Mouse (Mus musculus): ENCODE measurements around the gene Mrps6. TPM values are rescaled to one million over a fixed set of nuclear protein-coding genes. Genes with fewer than 3 reads are reported as not detected.

Gene Mrps6
- 134 and 135 TPM in 2 replicates for polyA plus RNA-seq (2016; fragmentation: Nextera tagmentation; extraction: Ambion mirVana)

GRCm38 (mm10) chr16:92057852-92058643 lies at the start of gene Mrps6, which contains the start of the genes Gm49711 and Slc5a3:
TSS of gene Mrps6 (plus strand) at chr16:92058270.
TSS of gene Gm49711 (plus strand) at chr16:92058316.
TSS of gene Slc5a3 (plus strand) at chr16:92058322.
- Histone ChIP-seq H3K4me1 (peaks cover 39% of the 10 kb centered on the region), H3K27me3 (ENCODE audit: poor library complexity, severe bottlenecking) (no peaks in the 10 kb centered on the region), H3K27ac (peak within 1 kb of the TSS; percentile 97), H3K4me3 (peak within 1 kb of the TSS; percentile 97), H3K9me3 (peaks cover 13% of the 10 kb centered on the region), H3K36me3 (replicated peaks) (peaks cover 35% of the 10 kb centered on the region)
- under 1% methylated on average over 96 of the region's 99 CpGs for WGBS
- peak; percentile 93 for DNase-seq (ENCODE audit: extremely low spot score, low spot score)

GRCm38 (mm10) chr16:92009586-92009985 lies 48.5 kb upstream of the Mrps6 start:
- Histone ChIP-seq H3K4me3 (no peak overlapping the region), H3K27ac (no peak overlapping the region), H3K27me3 (ENCODE audit: poor library complexity, severe bottlenecking) (no peaks in the 10 kb centered on the region), H3K36me3 (replicated peaks) (no peaks in the 10 kb centered on the region), H3K4me1 (no peaks in the 10 kb centered on the region), H3K9me3 (peaks cover 6% of the 10 kb centered on the region; the same call in 1 of the 2 replicates)
- no peak for DNase-seq (ENCODE audit: extremely low spot score, low spot score)
- 90% methylated on average over 2 of the region's 2 CpGs for WGBS

- Histone ChIP-seq H3K27me3 (ENCODE audit: poor library complexity, severe bottlenecking) (no peaks in the 10 kb centered on the region), H3K4me3 (no peak overlapping the region), H3K36me3 (replicated peaks) (no peaks in the 10 kb centered on the region), H3K27ac (no peak overlapping the region), H3K4me1 (peaks cover 19% of the 10 kb centered on the region), H3K9me3 (no peaks in the 10 kb centered on the region)
- no peak for DNase-seq (ENCODE audit: extremely low spot score, low spot score)
- WGBS = 87% methylated on average over 8 of the region's 8 CpGs
These were observed 41.3 kb upstream of the Mrps6 start for GRCm38 (mm10) chr16:92016792-92017191.

DNA sequence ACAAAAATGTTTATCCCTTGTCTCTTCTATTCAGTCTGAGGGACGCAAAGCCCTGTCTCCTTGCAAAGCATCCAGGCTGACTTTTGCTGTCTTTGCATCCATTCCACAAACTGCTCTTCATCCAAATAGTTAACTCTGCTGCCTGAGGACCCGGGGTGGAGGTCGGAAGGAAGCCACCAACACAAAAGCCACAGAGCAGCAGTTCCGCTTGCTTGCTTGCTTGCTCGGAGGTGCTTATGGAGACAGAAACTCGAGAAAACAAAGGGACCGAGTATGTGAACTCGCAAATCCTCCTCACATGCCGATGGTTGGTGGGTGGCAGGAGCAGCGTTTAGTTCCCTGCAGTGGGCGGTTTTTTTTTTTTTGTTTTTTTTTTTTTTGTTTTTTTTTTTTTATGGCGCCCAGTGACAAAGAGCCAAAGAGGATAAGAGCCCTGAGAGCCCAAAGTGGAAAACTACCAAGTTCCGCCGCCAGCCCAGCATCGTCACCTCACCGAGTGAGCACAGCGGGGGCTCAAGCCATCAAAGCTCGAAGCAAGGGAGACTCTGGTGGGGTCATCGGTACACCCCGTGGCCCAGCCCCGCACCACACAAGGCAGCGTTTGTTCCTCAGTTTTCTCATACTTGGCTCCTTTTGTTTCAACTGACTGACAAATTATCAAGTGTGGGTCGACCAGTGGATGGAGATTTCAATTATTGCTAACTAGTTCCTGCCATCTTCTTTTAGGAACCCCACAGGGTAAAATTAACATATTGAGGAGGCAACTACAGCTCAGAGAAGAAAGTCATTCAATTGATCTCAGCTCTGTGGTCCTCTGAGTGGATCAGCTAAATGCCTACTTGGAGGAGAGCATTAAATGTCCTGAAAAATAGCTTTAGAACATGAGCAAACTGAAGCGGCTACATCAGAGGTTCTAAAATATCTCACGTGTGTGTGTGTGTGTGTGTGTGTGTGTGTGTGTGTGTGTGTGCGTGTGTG lies 38.6 kb upstream of the Mrps6 start:
- Histone ChIP-seq H3K27ac (peak overlapping the region; percentile 86), H3K4me1 (peaks cover 26% of the 10 kb centered on the region), H3K4me3 (peak overlapping the region; percentile 45), H3K9me3 (no peaks in the 10 kb centered on the region), H3K27me3 (ENCODE audit: poor library complexity, severe bottlenecking) (no peaks in the 10 kb centered on the region), H3K36me3 (replicated peaks) (no peaks in the 10 kb centered on the region)
- WGBS = 8% methylated on average over 26 of the region's 26 CpGs
- DNase-seq (ENCODE audit: extremely low spot score, low spot score) = peak; percentile 50

- H3K9me3 ChIP-seq = no peaks in the 10 kb centered on the region
- H3K27ac ChIP-seq = peak overlapping the region; percentile 51; the same call in 1 of the 2 replicates
- no peaks in the 10 kb centered on the region for H3K27me3 ChIP-seq (ENCODE audit: poor library complexity, severe bottlenecking)
- WGBS = 89% methylated on average over 12 of the region's 12 CpGs
- no peaks in the 10 kb centered on the region for H3K36me3 ChIP-seq (replicated peaks)
- DNase-seq (ENCODE audit: extremely low spot score, low spot score) = no peak
- no peak overlapping the region for H3K4me3 ChIP-seq
- H3K4me1 ChIP-seq = peaks cover 26% of the 10 kb centered on the region
These were observed 36.2 kb upstream of the Mrps6 start for GRCm38 (mm10) chr16:92021656-92022400.

DNA sequence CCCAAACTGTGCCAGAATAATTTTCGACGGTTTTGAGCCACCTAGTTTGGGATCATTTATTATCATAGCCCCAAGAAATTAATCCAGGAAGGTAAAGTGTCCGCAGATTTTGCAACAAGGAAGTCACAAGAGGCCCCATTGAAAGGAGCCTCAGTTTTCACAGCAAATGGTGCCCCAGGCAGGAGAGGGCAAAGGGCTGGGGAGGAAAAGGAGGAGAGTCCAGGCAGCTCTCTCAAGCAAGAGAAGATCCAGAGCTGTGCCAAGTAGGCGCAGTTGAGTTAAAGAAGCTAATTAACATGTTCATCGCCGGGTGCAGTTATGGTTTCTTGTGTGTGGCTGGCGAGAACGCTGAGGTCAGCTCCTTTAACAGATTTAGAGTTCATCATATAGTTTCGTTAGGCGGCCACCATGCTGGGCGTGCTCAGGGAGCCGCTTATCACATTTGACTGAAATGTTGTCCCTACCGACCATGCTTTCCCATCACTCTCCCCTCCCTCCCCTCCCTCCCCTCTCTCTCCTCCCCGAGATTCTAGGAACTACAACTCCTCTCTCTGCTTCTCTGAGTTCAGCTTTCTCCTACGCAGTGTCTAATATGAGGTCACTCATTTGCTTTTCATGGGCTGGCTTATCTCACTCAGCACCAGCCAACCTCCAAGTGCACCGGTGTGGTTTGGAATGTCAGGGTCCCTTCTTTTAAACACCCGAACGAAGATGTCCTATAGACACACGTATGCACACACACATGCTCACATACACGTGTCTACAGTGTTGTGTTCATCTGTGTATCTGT lies 35.4 kb upstream of the Mrps6 start:
- DNase-seq (ENCODE audit: extremely low spot score, low spot score) = no peak
- Histone ChIP-seq H3K4me1 (peaks cover 26% of the 10 kb centered on the region), H3K4me3 (no peak overlapping the region), H3K9me3 (no peaks in the 10 kb centered on the region), H3K27ac (peak overlapping the region; percentile 51; the same call in 1 of the 2 replicates), H3K36me3 (replicated peaks) (no peaks in the 10 kb centered on the region), H3K27me3 (ENCODE audit: poor library complexity, severe bottlenecking) (no peaks in the 10 kb centered on the region)
- 77% methylated on average over 20 of the region's 20 CpGs for WGBS

DNA sequence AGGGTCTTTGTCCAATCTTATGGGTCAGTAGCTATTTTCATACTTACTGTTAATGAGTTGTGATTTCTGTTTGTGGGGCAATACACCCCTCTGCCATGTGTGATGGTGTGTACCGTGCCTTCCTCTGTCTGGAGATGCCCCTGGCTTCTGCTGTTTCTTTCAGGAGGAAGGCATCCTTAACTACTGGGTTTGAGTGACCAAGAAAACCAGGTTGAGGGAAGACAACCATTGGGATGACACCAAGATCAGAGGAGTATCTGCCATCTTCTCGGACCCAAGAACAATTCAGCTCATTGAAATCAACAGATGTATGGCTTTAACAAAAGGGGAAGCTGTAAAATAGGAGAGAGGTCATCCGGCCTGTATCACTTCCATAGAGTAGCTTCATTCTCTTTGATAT lies 24.8 kb upstream of the Mrps6 start:
- Histone ChIP-seq H3K27me3 (ENCODE audit: poor library complexity, severe bottlenecking) (no peaks in the 10 kb centered on the region), H3K4me3 (no peak overlapping the region), H3K9me3 (no peaks in the 10 kb centered on the region), H3K4me1 (peaks cover 8% of the 10 kb centered on the region; the same call in 1 of the 2 replicates), H3K27ac (no peak overlapping the region), H3K36me3 (replicated peaks) (no peaks in the 10 kb centered on the region)
- no peak for DNase-seq (ENCODE audit: extremely low spot score, low spot score)
- WGBS = 84% methylated on average over 3 of the region's 3 CpGs

GRCm38 (mm10) chr16:92034676-92035075 lies 23.4 kb upstream of the Mrps6 start:
- no peak overlapping the region for H3K4me3 ChIP-seq
- 72% methylated on average over 5 of the region's 5 CpGs for WGBS
- DNase-seq (ENCODE audit: extremely low spot score, low spot score) = no peak
- no peaks in the 10 kb centered on the region for H3K27me3 ChIP-seq (ENCODE audit: poor library complexity, severe bottlenecking)
- H3K27ac ChIP-seq = no peak overlapping the region
- H3K4me1 ChIP-seq = peaks cover 8% of the 10 kb centered on the region; the same call in 1 of the 2 replicates
- H3K9me3 ChIP-seq = no peaks in the 10 kb centered on the region; the same call in 1 of the 2 replicates
- H3K36me3 ChIP-seq (replicated peaks) = no peaks in the 10 kb centered on the region

DNA sequence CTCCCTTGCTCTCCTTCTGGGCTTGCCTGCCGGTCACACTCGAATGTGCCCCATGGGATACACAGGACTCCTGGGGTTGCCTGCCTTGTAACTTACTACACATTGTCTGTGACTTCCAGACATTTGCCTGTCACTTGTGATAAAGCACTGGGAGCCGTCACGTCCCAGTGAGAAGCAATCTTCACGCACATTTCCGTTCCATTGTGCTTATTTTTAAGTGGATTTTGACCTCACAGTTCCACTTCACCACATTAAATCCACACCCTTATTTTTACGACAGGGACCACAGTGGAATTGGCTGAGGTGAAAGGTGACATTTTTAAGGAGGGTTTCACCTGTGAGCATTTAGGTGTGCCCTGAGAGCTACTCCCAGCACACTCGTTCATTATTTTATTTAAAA lies 21.4 kb upstream of the Mrps6 start:
- H3K27ac ChIP-seq = no peak overlapping the region
- no peak overlapping the region for H3K4me3 ChIP-seq
- H3K9me3 ChIP-seq = no peaks in the 10 kb centered on the region; the same call in 1 of the 2 replicates
- no peaks in the 10 kb centered on the region for H3K36me3 ChIP-seq (replicated peaks)
- H3K4me1 ChIP-seq = peaks cover 8% of the 10 kb centered on the region; the same call in 1 of the 2 replicates
- 83% methylated on average over 8 of the region's 8 CpGs for WGBS
- no peak for DNase-seq (ENCODE audit: extremely low spot score, low spot score)
- H3K27me3 ChIP-seq (ENCODE audit: poor library complexity, severe bottlenecking) = no peaks in the 10 kb centered on the region

DNA sequence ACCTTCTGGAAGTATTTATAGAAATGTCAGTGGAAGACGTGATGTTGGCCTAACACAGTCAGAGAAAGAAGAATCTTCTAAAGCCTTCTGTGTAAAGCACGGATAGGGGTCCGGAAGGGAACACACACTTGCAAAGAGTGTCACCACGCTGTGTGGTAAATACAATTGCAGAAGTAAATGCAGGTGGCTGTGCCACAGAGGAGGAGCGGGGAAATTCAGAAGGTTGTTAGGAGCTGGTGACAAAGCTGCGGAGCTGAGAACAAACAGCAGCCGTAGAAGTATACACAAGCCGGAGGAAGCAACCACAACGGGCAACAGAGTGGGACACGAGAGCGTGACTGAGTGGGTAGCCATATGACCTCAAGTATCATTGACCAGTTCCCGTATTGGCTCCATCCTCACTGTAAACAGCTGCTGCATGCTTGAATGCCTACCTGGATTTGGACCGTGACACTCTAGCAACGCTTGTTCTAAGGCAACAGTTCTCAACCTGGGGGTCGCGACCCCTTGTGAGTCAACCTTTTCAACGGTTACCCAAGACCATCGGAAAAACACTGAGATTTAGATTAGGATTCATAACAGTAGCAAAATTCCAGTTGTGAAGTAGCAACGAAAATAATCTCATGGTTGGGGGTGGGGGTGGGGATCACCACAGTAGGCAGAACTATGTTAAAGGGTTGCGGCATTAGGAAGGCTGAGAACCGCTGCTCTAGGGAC lies 20.0 kb upstream of the Mrps6 start:
- 91% methylated on average over 21 of the region's 21 CpGs for WGBS
- no peaks in the 10 kb centered on the region for H3K27me3 ChIP-seq (ENCODE audit: poor library complexity, severe bottlenecking)
- no peak for DNase-seq (ENCODE audit: extremely low spot score, low spot score)
- H3K4me3 ChIP-seq = no peak overlapping the region
- H3K36me3 ChIP-seq (replicated peaks) = no peaks in the 10 kb centered on the region
- no peak overlapping the region for H3K27ac ChIP-seq
- H3K4me1 ChIP-seq = peaks cover 8% of the 10 kb centered on the region; the same call in 1 of the 2 replicates
- H3K9me3 ChIP-seq = no peaks in the 10 kb centered on the region; the same call in 1 of the 2 replicates

DNA sequence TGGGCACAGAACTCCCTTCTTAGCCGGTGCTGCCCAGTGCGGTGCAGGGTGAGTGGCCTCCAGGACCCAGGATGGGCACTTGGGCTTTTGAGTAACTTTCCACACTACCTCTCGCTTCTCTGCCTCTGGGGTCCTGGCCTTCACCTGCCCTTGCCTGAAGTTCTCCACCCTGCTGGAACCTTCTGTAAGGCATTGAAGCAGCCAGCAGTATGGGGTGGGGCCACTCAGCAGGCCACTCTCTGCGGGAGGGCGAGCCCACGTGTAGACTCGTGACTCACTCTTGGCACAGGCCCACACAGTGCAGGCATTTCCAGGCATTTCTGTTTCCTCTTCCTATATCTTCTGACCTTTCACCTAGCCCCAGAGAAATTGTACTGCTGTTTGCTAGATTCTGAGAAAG lies 18.6 kb upstream of the Mrps6 start:
- no peaks in the 10 kb centered on the region for H3K27me3 ChIP-seq (ENCODE audit: poor library complexity, severe bottlenecking)
- DNase-seq (ENCODE audit: extremely low spot score, low spot score) = no peak
- WGBS = 93% methylated on average over 7 of the region's 7 CpGs
- H3K4me3 ChIP-seq = no peak overlapping the region
- no peaks in the 10 kb centered on the region; the same call in 1 of the 2 replicates for H3K9me3 ChIP-seq
- peaks cover 7% of the 10 kb centered on the region; the same call in 1 of the 2 replicates for H3K4me1 ChIP-seq
- H3K27ac ChIP-seq = no peak overlapping the region
- H3K36me3 ChIP-seq (replicated peaks) = no peaks in the 10 kb centered on the region
